Mouse (Mus musculus) heart, embryonic 14.5 days (tissue): Measurements from ENCODE around the gene Kcna7. TPM values are rescaled to one million over a fixed set of nuclear protein-coding genes. Genes with fewer than 3 reads are reported as not detected.
A peak's percentile ranks its signal among the peaks of the same experiment; 100 is the strongest.

ENCODE experiments used
- ATAC-seq: fragments of 200-750 bp; cut with Nextera tagmentation; 2 replicates; pipeline ENCODE4 v1.8.0; 2017; ENCODE audit warnings: low read depth, moderate TSS enrichment; ENCODE audit not compliant: insufficient number of reproducible peaks, insufficient read depth, low FRiP score
- H3K27ac ChIP-seq, 2 experiments: fragments of 200-500 bp in 1 of 2; fragments of 300-500 bp in 1 of 2; sonication (generic) in 1 of 2; replicated peaks in 1 of 2; 2 replicates each; pipeline ENCODE4 v1.5.1; 2012 to 2014; ENCODE audit warnings: low read depth in 2 of 2, low read length in 2 of 2, control low read depth in 1 of 2, mild to moderate bottlenecking in 1 of 2, mixed read lengths in 1 of 2; ENCODE audit not compliant: control insufficient read depth in 1 of 2, insufficient read depth in 1 of 2
- H3K27me3 ChIP-seq: fragments of 300-500 bp; sonication (generic); 2 replicates; pipeline ENCODE4 v1.6.1; 2014; ENCODE audit warnings: mild to moderate bottlenecking, low read length, control low read depth; ENCODE audit not compliant: control insufficient read depth, insufficient read depth
- H3K36me3 ChIP-seq: fragments of 300-500 bp; sonication (generic); 2 replicates; pipeline ENCODE4 v1.6.1; 2014; ENCODE audit warnings: mild to moderate bottlenecking, control low read depth, low read length, mixed read lengths; ENCODE audit not compliant: control insufficient read depth, insufficient read depth
- H3K4me1 ChIP-seq, 2 experiments: fragments of 200-500 bp in 1 of 2; fragments of 300-500 bp in 1 of 2; sonication (generic) in 1 of 2; 2 replicates each; pipeline ENCODE4 v1.6.1; 2012 to 2014; ENCODE audit warnings: low read length in 2 of 2, control low read depth in 1 of 2, mixed read lengths in 1 of 2; ENCODE audit not compliant: control insufficient read depth in 2 of 2, insufficient read depth in 2 of 2
- H3K4me2 ChIP-seq: fragments of 300-500 bp; sonication (generic); 2 replicates; pipeline ENCODE4 v1.6.1; 2014; ENCODE audit warnings: mild to moderate bottlenecking, low read length
- H3K4me3 ChIP-seq, 2 experiments: fragments of 200-500 bp in 1 of 2; fragments of 300-500 bp in 1 of 2; sonication (generic) in 1 of 2; 2 replicates each; pipeline ENCODE4 v1.5.1; 2012 to 2014; ENCODE audit warnings: low read length in 2 of 2, mild to moderate bottlenecking in 2 of 2, control low read depth in 1 of 2, low read depth in 1 of 2, moderate library complexity in 1 of 2; ENCODE audit not compliant: control insufficient read depth in 1 of 2, insufficient read depth in 1 of 2
- H3K9ac ChIP-seq: fragments of 300-500 bp; sonication (generic); 2 replicates; pipeline ENCODE4 v1.6.1; 2014; ENCODE audit warnings: mild to moderate bottlenecking, low read length
- H3K9me3 ChIP-seq: fragments of 300-500 bp; sonication (generic); 2 replicates; pipeline ENCODE4 v1.6.1; 2016; ENCODE audit warnings: low read length, control low read depth; ENCODE audit not compliant: control insufficient read depth
- WGBS: fragments of 180-500 bp; shearing (Covaris S2); extraction: QIAGEN DNeasy Blood & Tissue Kit; methylation state at CpG from one replicate; pipeline ENCODE4 v1.1.7; 2014; 5-methylcytosine and 5-hydroxymethylcytosine counted together
- polyA plus RNA-seq: library from polyadenylated mRNA; unstranded; fragments of >200 nt; fragmentation: Nextera tagmentation; extraction: Ambion mirVana; gene quantifications from 2 replicates; pipeline ENCODE4 v1.2.1, GENCODE M21; 2014

Kcna7 gene
- polyA plus RNA-seq, 1 experiment from 2014 or later, result 0.38 TPM

- 83% methylated on average over 17 of the region's 17 CpGs for WGBS
- ATAC-seq, result no peak
- Histone ChIP-seq H3K9ac (no peak overlapping the region), H3K36me3 (no peaks in the 10 kb centered on the region), H3K9me3 (no peaks in the 10 kb centered on the region), H3K27ac (no peak overlapping the region), H3K27me3 (peaks cover 66% of the 10 kb centered on the region), H3K4me3 (no peak overlapping the region), H3K4me1 (peaks cover 10 to 23% of the 10 kb centered on the region in 2 experiments), H3K4me2 (no peak overlapping the region)
Measured at GRCm38 (mm10) chr7:45408949-45409348, 3.5 kb downstream of the Kcna7 start.

- no peak for ATAC-seq
- 82% methylated on average over 8 of the region's 8 CpGs for WGBS
- Histone ChIP-seq H3K36me3 (no peaks in the 10 kb centered on the region), H3K27me3 (peaks cover 73% of the 10 kb centered on the region), H3K27ac (no peak overlapping the region), H3K4me3 (no peak overlapping the region), H3K4me2 (no peak overlapping the region), H3K4me1 (peaks cover 13 to 28% of the 10 kb centered on the region in 2 experiments), H3K9me3 (no peaks in the 10 kb centered on the region), H3K9ac (no peak overlapping the region)
Measured at GRCm38 (mm10) chr7:45409497-45410163, 4.2 kb downstream of the Kcna7 start.

- no peak for ATAC-seq
- Histone ChIP-seq H3K9me3 (no peaks in the 10 kb centered on the region), H3K36me3 (no peaks in the 10 kb centered on the region), H3K27me3 (peaks cover 81% of the 10 kb centered on the region), H3K4me1 (peaks cover 8 to 29% of the 10 kb centered on the region in 2 experiments), H3K9ac (no peak overlapping the region), H3K4me2 (no peak overlapping the region), H3K4me3 (no peak overlapping the region), H3K27ac (no peak overlapping the region)
- 60% methylated on average over 2 of the region's 2 CpGs for WGBS
Measured at GRCm38 (mm10) chr7:45412421-45412820, 7.0 kb downstream of the Kcna7 start.

GRCm38 (mm10) chr7:45413113-45413863 is 7.8 kb downstream of the Kcna7 start, which contains the start of gene Ntf5:
TSS of gene Ntf5 (plus strand) at chr7:45413695.
- Histone ChIP-seq H3K4me3 (peak within 1 kb of the TSS; percentile 50 to 58), H3K4me2 (peak within 1 kb of the TSS; percentile 94), H3K9ac (peak within 1 kb of the TSS; percentile 68), H3K27me3 (peaks cover 79% of the 10 kb centered on the region), H3K4me1 (peaks cover 13 to 29% of the 10 kb centered on the region in 2 experiments), H3K27ac (peak within 1 kb of the TSS; percentile 46 to 50), H3K36me3 (no peaks in the 10 kb centered on the region), H3K9me3 (no peaks in the 10 kb centered on the region)
- peak; percentile 33 for ATAC-seq
- whole genome bisulfite sequencing, result under 1% methylated on average over 42 of the region's 45 CpGs

GRCm38 (mm10) chr7:45413864-45414739 is 8.6 kb downstream of the Kcna7 start:
- Histone ChIP-seq H3K4me1 (peaks cover 13 to 29% of the 10 kb centered on the region in 2 experiments), H3K27me3 (peaks cover 81% of the 10 kb centered on the region), H3K36me3 (no peaks in the 10 kb centered on the region), H3K9me3 (no peaks in the 10 kb centered on the region), H3K4me2 (peak overlapping the region; percentile 94), H3K27ac (peak overlapping the region in 1 of 2 experiments; percentile 50; a peak in 2 of 4 replicates), H3K4me3 (peak overlapping the region; percentile 50 to 58), H3K9ac (peak overlapping the region; percentile 68)
- ATAC-seq, result peak; percentile 16; the same call in 1 of the 2 replicates
- WGBS, result under 1% methylated on average over 26 of the region's 27 CpGs

GRCm38 (mm10) chr7:45414740-45415224 is 9.3 kb downstream of the Kcna7 start:
- Histone ChIP-seq H3K36me3 (no peaks in the 10 kb centered on the region), H3K27ac (no peak overlapping the region), H3K9me3 (no peaks in the 10 kb centered on the region), H3K4me1 (peaks cover 13 to 29% of the 10 kb centered on the region in 2 experiments), H3K27me3 (peaks cover 82% of the 10 kb centered on the region), H3K4me3 (no peak overlapping the region), H3K4me2 (peak overlapping the region; percentile 94; the same call in 1 of the 2 replicates), H3K9ac (no peak overlapping the region)
- no peak for ATAC-seq
- 40% methylated on average over 12 of the region's 12 CpGs for WGBS

- H3K27me3 ChIP-seq, result peaks cover 82% of the 10 kb centered on the region
Measured at GRCm38 (mm10) chr7:45415636-45416035, 10.2 kb downstream of the Kcna7 start.

More at GRCm38 (mm10) chr7:45415636-45416035, 10.2 kb downstream of the Kcna7 start:
- H3K9me3 ChIP-seq, result no peaks in the 10 kb centered on the region
- H3K36me3 ChIP-seq, result peaks cover 2% of the 10 kb centered on the region; the same call in 1 of the 2 replicates
- no peak overlapping the region for H3K27ac ChIP-seq
- no peak for ATAC-seq
- H3K4me2 ChIP-seq, result peak overlapping the region; percentile 36
- no peak overlapping the region for H3K9ac ChIP-seq
- 20% methylated on average over 35 of the region's 37 CpGs for WGBS
- peaks cover 13 to 29% of the 10 kb centered on the region in 2 experiments for H3K4me1 ChIP-seq
- H3K4me3 ChIP-seq, result peak overlapping the region in 1 of 2 experiments; percentile 6; a peak in 1 of 4 replicates
